Mouse (Mus musculus): Measurements from ENCODE around the gene Ptch1. TPM values are rescaled to one million over a fixed set of nuclear protein-coding genes. Genes with fewer than 3 reads are reported as not detected.

The Ptch1 gene
- polyA plus RNA-seq, 1 experiment, result 2.8 TPM

DNA sequence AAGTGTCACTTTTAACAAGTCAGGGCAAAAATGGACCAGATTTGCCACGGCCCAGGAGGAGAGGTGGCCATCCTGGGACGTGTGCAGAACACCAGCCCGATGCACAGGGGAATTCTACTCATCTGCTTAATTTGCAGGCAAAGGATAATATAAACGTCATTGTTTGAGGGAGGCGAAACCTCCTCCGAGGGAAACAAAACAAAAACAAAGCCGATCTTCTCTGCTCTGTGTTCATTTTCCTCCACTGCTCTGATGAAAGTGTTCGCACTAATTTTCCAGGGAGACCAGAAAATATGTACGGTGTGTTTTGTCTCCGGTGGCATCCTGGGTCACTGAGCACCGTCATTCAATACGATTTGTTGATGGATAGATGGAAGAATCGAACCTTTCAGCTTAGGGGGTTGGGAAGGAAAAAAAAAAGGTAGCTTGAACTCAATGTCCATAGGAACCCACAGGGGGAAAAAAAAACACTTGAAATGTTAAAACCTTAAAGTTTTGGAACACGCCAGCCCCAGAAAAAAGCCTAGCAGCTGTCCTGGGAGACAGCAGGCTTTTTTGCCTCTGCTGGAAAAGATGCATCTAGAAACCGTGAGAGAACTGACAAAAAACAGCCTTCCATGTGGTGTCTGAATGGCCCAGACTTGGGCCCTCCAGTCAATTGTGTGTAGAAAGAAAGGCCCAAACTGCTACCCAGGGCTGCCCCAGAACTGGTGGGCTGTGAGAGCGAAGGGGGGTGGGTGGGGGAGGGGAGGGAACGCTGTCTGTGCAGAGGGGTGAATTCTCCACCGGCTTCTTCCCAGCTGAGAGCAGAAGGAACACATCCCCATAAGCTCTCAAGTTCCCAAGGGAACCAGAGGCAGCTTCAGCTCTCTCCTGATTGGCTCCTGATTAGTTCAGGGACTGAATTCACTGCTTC is 86.3 kb downstream of the Ptch1 start:
- Histone ChIP-seq H3K79me2 (ENCODE audit: control insufficient read depth, insufficient read depth) (no peaks in the 10 kb centered on the region), H3ac (ENCODE audit: control insufficient read depth, insufficient read length, low read depth) (no peak overlapping the region), H3K36me3 (ENCODE audit: control insufficient read depth, insufficient read depth) (no peaks in the 10 kb centered on the region), H3K79me3 (ENCODE audit: low read depth) (no peaks in the 10 kb centered on the region), H3K4me3 (ENCODE audit: insufficient read depth, poor library complexity, severe bottlenecking) (no peak overlapping the region), H3K27me3 (ENCODE audit: control insufficient read depth, insufficient read depth, insufficient read length) (peaks cover 32% of the 10 kb centered on the region)
- TF ChIP-seq MYOG (IDR thresholded peaks at IDR 0.05; ENCODE audit: control insufficient read depth, extremely low read depth, insufficient read length) (no peak), MAX (IDR thresholded peaks at IDR 0.05) (no peak), USF1 (IDR thresholded peaks at IDR 0.05; ENCODE audit: low read depth) (no peak), CTCF (IDR thresholded peaks at IDR 0.05; ENCODE audit: control insufficient read depth, insufficient read depth, insufficient read length) (no peak), MYOD1 (IDR thresholded peaks at IDR 0.05; ENCODE audit: control insufficient read depth, insufficient read length, low read depth) (no peak), CEBPB (IDR thresholded peaks at IDR 0.05; ENCODE audit: low read depth) (no peak), FOSL1 (IDR thresholded peaks at IDR 0.05; ENCODE audit: insufficient read depth, low read length, poor library complexity, severe bottlenecking) (no peak)

DNA sequence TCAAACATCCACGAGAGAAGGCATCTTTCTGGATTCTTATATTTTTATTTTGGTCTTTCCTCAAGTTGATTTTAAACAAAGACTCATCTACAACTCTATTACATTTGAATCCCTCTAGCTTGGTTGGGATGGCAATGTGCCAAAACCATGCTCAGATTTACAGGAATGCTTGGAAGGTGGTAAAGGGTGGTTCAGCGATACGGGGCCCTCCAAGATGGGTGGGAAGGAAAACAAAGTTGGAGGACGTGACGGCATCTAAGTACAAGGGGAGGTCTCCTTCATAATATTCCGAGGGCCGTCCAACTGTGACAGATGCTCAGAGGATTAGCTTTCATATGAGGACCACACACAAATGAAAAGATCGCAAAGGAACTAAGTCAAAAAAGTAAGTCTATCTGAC is 98.0 kb downstream of the Ptch1 start:
- H3K79me3 ChIP-seq (ENCODE audit: low read depth), result no peaks in the 10 kb centered on the region
- H3K4me3 ChIP-seq (ENCODE audit: insufficient read depth, poor library complexity, severe bottlenecking), result no peak overlapping the region
- H3K79me2 ChIP-seq (ENCODE audit: control insufficient read depth, insufficient read depth), result no peaks in the 10 kb centered on the region
- peaks cover 5% of the 10 kb centered on the region for H3K27me3 ChIP-seq (ENCODE audit: control insufficient read depth, insufficient read depth, insufficient read length)
- H3ac ChIP-seq (ENCODE audit: control insufficient read depth, insufficient read length, low read depth), result no peak overlapping the region
- H3K36me3 ChIP-seq (ENCODE audit: control insufficient read depth, insufficient read depth), result no peaks in the 10 kb centered on the region
- TF ChIP-seq MYOD1 (IDR thresholded peaks at IDR 0.05; ENCODE audit: control insufficient read depth, insufficient read length, low read depth) (no peak), CTCF (IDR thresholded peaks at IDR 0.05; ENCODE audit: control insufficient read depth, insufficient read depth, insufficient read length) (no peak), CEBPB (IDR thresholded peaks at IDR 0.05; ENCODE audit: low read depth) (no peak), MYOG (IDR thresholded peaks at IDR 0.05; ENCODE audit: control insufficient read depth, extremely low read depth, insufficient read length) (no peak), MAX (IDR thresholded peaks at IDR 0.05) (no peak), USF1 (IDR thresholded peaks at IDR 0.05; ENCODE audit: low read depth) (no peak)

Other genes with a start within 250 kb of the Ptch1 start
- 9.3 TPM for gene Fancc, start 76.3 kb downstream of the Ptch1 start, polyA plus RNA-seq (2012; fragmentation: generic; extraction: Trizol)
- 4.3 TPM for gene Ercc6l2, start 241.6 kb upstream of the Ptch1 start, polyA plus RNA-seq (2012; fragmentation: generic; extraction: Trizol)

Measured in C2C12 (cell line).